Mouse (Mus musculus): ENCODE data around the gene Ift46.

DNA sequence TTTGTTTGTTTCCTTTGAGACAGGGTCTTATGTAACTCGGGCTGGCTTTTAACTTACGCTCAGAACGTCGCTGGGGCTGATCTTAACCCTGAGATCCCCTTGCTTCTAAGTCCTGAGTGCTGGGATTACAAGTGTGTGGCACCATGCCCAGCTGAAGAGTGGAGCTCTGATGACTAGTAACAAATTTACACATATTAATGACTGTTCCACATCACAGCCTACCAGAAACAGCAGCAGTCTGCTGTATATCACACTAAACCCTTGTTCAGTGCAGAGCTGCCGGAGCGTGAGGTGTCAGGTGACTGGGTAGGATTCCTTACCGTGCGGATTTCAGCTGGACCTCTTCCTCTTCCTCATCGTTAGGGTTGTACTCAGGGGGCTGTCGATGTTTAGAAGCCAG, 42.6 kb downstream of the Ift46 start:
- TF ChIP-seq POLR2A (IDR thresholded peaks at IDR 0.05; ENCODE audit: low read depth, low read length) (no peak), CTCF (IDR thresholded peaks at IDR 0.05; ENCODE audit: extremely low read depth, insufficient read length, insufficient replicate concordance, low read depth, low read length) (no peak)

All from small intestine, adult 2 months (tissue).